Mouse (Mus musculus) lung, adult 2 months (tissue): Measurements from ENCODE around the gene Cttnbp2nl. TPM values are rescaled to one million over a fixed set of nuclear protein-coding genes. Genes with fewer than 3 reads are reported as not detected.
A peak's percentile ranks its signal among the peaks of the same experiment; 100 is the strongest.

ENCODE experiments used
- DNase-seq: peaks from one replicate; pipeline ENCODE4 v3.0.0; 2022
- H3K4me1 ChIP-seq: fragments of 200-500 bp; 2 replicates; pipeline ENCODE4 v1.6.1; 2011; ENCODE audit warnings: low read length; ENCODE audit not compliant: control insufficient read depth, insufficient read depth
- H3K4me3 ChIP-seq: fragments of 200-500 bp; replicated peaks from 2 replicates; pipeline ENCODE3; 2011; ENCODE audit warnings: low read depth, mild to moderate bottlenecking, control low read depth, low read length; ENCODE audit errors: extremely low read depth
- CTCF ChIP-seq: fragments of 200-500 bp; IDR thresholded peaks from 2 replicates; pipeline ENCODE4 v1.5.1; 2011; ENCODE audit warnings: mild to moderate bottlenecking, low read length, control low read depth; ENCODE audit not compliant: insufficient read depth
- POLR2A ChIP-seq: fragments of 200-500 bp; IDR thresholded peaks from 2 replicates; pipeline ENCODE4 v1.6.1; 2011; ENCODE audit warnings: low read depth, mild to moderate bottlenecking, control low read depth, low read length, borderline replicate concordance; ENCODE audit errors: extremely low read depth
- WGBS: fragments of 180-500 bp; shearing (Covaris S2); methylation state at CpG from one replicate; pipeline ENCODE4 v1.1.7; 2018; 5-methylcytosine and 5-hydroxymethylcytosine counted together
- polyA plus RNA-seq: library from polyadenylated mRNA; depleted of rRNA; stranded (reverse); fragments of >200 nt; gene quantifications from 2 replicates; pipeline ENCODE4 v1.2.3, GENCODE M21; 2012

The Cttnbp2nl gene
- polyA plus RNA-seq, 1 experiment: 21.6 TPM

DNA sequence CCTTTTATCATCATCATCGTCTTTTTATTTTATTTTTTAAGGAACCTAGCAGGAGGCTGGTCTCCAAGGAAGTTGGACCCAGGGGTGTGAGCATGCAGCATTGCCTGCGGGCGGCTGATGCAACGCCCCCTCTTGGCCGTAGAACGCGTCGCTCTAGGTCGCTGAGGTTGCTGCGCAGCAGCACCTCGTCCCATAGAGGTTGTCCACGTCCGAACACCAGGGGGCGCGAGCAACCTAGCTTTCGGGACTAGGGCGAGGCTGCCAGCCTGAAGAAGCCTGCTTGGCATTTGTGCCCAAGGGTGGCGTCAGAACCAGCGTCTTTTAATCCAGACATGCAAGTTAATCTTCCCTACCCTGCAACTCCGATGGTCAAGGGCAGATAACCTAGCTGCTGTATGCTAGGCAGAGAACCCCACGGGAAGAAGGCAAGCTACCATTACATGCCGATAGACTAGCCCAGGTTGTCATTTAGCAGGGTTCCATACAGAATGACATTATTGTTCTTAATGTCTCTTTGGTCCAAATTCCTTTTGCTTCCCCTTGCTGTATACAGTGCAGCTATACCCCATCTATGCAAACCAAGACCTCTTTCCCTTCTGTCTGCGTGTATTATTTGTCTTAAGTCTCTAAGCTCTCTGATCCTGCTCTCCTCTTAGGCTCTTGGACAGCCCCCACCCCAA is 60.1 kb downstream of the Cttnbp2nl start:
- 8% methylated on average over 23 of the region's 23 CpGs for WGBS
- H3K4me1 ChIP-seq: peaks cover 27% of the 10 kb centered on the region
- DNase-seq: peak; percentile 92
- no peak overlapping the region for H3K4me3 ChIP-seq
- TF ChIP-seq POLR2A: no peak
- TF ChIP-seq CTCF: peak; percentile 81

DNA sequence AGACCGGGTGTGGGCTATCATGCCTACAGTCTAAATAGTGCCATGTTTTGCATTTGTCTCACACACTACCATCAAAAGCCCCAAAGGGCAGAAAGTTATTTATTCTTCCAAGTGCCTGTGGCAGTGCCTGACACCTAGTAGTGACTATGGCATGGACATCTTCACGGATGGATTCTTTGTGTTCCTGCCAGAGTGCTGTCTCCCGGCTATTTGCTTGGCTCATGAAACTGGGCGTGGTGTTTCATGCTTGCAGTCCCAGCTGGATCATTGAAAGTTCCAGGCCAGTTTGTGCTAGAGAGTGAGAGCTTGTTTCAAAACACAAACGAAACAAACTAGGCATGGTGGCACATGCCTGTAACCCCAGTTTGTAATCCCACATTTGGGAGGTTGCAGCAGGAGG is 61.2 kb downstream of the Cttnbp2nl start:
- no peak for DNase-seq
- TF ChIP-seq CTCF: no peak
- no peak for TF ChIP-seq POLR2A
- no peak overlapping the region for H3K4me3 ChIP-seq
- 42% methylated on average over 5 of the region's 5 CpGs for WGBS
- peaks cover 22% of the 10 kb centered on the region for H3K4me1 ChIP-seq

- no peak overlapping the region for H3K4me3 ChIP-seq
- no peak for DNase-seq
- WGBS: 63% methylated on average over 5 of the region's 5 CpGs
- TF ChIP-seq CTCF (no peak), POLR2A (no peak)
- H3K4me1 ChIP-seq: peaks cover 3% of the 10 kb centered on the region
Observed at GRCm38 (mm10) chr3:104987884-104988283, 65.1 kb downstream of the Cttnbp2nl start.

DNA sequence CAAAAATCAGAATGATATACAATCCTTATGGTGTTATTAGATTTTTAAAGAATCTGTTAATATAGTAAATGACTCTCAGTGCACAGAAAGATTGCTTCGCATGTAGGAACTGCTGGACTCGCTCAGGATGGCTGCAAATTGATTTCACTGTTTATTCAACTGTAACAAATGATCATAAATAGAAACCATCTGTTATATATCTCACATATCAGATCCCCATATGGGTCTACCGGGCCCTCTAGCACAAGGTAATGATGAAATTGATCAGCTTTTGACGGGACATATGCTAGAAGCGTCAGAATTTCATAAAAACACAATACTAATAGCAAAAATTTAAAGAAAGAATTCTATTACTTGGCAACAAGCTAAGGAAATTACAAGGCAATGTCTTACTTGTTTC is 73.2 kb downstream of the Cttnbp2nl start:
- no peak for TF ChIP-seq CTCF
- TF ChIP-seq POLR2A: no peak
- H3K4me3 ChIP-seq: no peak overlapping the region
- no peaks in the 10 kb centered on the region for H3K4me1 ChIP-seq
- WGBS: 77% methylated on average over 5 of the region's 5 CpGs
- DNase-seq: no peak

DNA sequence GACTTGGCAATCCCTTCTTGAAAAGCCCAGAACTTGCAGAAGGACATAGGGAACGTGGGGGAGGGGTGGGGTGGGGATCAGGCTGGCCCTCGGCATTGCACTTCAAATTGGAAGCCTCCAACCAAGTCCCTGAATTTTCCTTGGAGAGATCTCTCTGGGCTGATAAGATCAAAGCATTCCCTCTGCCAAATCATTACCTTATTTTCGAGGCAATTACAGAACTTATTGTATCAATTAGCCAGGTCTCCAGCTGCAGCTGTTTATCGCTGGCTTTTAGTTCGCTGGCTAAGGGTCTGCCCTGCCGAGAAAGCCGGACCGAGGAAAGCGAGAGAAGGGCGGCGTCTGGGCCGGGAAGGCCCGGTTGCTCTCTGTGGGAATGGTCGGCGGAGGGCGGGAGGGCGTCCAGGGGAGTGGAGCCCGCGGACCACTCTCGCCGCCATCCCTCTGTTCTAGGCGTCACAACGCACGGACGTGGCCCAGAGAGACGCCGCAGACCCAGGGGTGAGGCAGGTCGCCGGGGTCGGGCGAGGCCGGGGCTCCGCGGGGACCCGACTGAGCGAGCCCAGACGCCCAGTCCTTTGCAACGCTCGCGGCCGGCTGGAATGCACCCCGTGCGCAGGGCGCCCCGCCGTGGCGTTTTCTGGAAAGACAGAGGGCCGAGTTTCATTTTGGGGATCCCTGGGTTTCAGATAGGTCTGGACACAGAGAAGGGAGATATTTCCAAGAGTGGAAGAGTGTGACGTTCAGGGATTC is 85.2 kb downstream of the Cttnbp2nl start:
- peak; percentile 96 for DNase-seq
- Histone ChIP-seq H3K4me1 (no peaks in the 10 kb centered on the region; the same call in 1 of the 2 replicates), H3K4me3 (peak overlapping the region; percentile 88)
- under 1% methylated on average over 49 of the region's 49 CpGs for WGBS
- TF ChIP-seq CTCF (peak; percentile 52), POLR2A (peak; percentile 33; the same call in 1 of the 2 replicates)

DNA sequence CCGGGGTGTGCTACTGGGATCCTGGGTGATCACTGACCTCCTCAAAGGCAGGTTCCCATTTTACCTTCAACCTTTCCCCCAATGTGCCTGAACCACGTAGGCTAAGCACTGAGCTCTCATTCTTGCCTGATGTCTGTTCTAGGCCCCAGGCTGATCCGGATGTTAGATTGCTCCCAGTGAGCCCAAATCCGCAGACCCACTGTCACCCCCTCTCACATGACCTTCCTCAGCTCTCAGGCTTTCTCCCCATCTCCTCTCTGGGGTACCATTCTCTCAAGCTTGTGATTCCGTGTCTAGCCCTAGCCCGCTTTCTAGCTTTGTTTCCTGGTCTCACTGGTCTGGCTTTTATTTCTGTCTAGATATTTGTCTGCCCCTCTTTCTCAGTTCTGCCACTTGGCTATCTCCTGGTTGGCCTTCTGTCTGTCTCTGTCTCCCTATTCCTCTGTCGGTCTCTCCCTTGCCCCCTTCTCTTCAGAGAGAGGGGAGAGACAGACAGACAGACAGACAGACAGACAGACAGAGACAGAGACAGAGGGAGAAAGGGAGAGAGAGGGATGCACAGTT is 86.9 kb downstream of the Cttnbp2nl start:
- no peak for DNase-seq
- Histone ChIP-seq H3K4me1 (peaks cover 5% of the 10 kb centered on the region), H3K4me3 (no peak overlapping the region)
- 86% methylated on average over 7 of the region's 7 CpGs for WGBS
- TF ChIP-seq POLR2A (no peak), CTCF (no peak)

- Histone ChIP-seq H3K4me3 (no peak overlapping the region), H3K4me1 (peaks cover 6% of the 10 kb centered on the region)
- peak; percentile 1 for DNase-seq
- 85% methylated on average over 8 of the region's 8 CpGs for WGBS
- TF ChIP-seq POLR2A (no peak), CTCF (no peak)
Observed at GRCm38 (mm10) chr3:104965070-104965855, 87.7 kb downstream of the Cttnbp2nl start.

- Histone ChIP-seq H3K4me1 (peaks cover 6% of the 10 kb centered on the region), H3K4me3 (no peak overlapping the region)
- peak; percentile 3 for DNase-seq
- 37% methylated on average over 13 of the region's 13 CpGs for WGBS
- TF ChIP-seq POLR2A (no peak), CTCF (no peak)
Observed at GRCm38 (mm10) chr3:104963331-104964276, 89.3 kb downstream of the Cttnbp2nl start.
